Mouse (Mus musculus) liver, embryonic 14.5 days (tissue): ENCODE results near the gene Elk3.

Experiments
- CTCF ChIP-seq: IDR thresholded peaks from 2 replicates; pipeline ENCODE4 v1.5.1; 2016; ENCODE audit warnings: antibody characterized with exemption, low read depth, control low read depth
- EP300 ChIP-seq: IDR thresholded peaks from 2 replicates; pipeline ENCODE4 v1.6.1; 2016; ENCODE audit warnings: antibody characterized with exemption, low read depth

- TF ChIP-seq CTCF (no peak), EP300 (no peak)
These were observed 39.1 kb downstream of the Elk3 start for GRCm38 (mm10) chr10:93271831-93272230.
